Mouse (Mus musculus) stomach, embryonic 16.5 days (tissue): ENCODE data around the gene Pnpo. TPM values are rescaled to one million over a fixed set of nuclear protein-coding genes. Genes with fewer than 3 reads are reported as not detected.

Experiments
- ATAC-seq: fragments of 200-750 bp; cut with Nextera tagmentation; 2 replicates; pipeline ENCODE4 v1.8.0; 2017; ENCODE audit warnings: moderate number of reproducible peaks, moderate TSS enrichment; ENCODE audit not compliant: insufficient read depth, low FRiP score
- H3K27ac ChIP-seq: fragments of 300-500 bp; sonication (generic); 2 replicates; pipeline ENCODE4 v1.5.1; 2014; ENCODE audit warnings: low read length
- H3K27me3 ChIP-seq: fragments of 300-500 bp; sonication (generic); 2 replicates; pipeline ENCODE4 v1.6.1; 2014; ENCODE audit warnings: low read length, control low read depth, mixed read lengths; ENCODE audit not compliant: control insufficient read depth, insufficient read depth
- H3K36me3 ChIP-seq: fragments of 300-500 bp; sonication (generic); 2 replicates; pipeline ENCODE4 v1.6.1; 2014; ENCODE audit warnings: low read length; ENCODE audit not compliant: control insufficient read depth, insufficient read depth
- H3K4me1 ChIP-seq: fragments of 300-500 bp; sonication (generic); 2 replicates; pipeline ENCODE4 v1.6.1; 2014; ENCODE audit warnings: low read length, control low read depth, mixed read lengths; ENCODE audit not compliant: control insufficient read depth, insufficient read depth
- H3K4me2 ChIP-seq: fragments of 300-500 bp; sonication (generic); 2 replicates; pipeline ENCODE4 v1.6.1; 2014; ENCODE audit warnings: low read depth, low read length, mixed read lengths
- H3K4me3 ChIP-seq: fragments of 300-500 bp; sonication (generic); replicated peaks from 2 replicates; pipeline ENCODE4 v1.5.1; 2014; ENCODE audit warnings: mild to moderate bottlenecking, low read length
- H3K9ac ChIP-seq: fragments of 300-500 bp; sonication (generic); 2 replicates; pipeline ENCODE4 v1.6.1; 2014; ENCODE audit warnings: low read length
- H3K9me3 ChIP-seq: fragments of 300-500 bp; sonication (generic); replicated peaks from 2 replicates; pipeline ENCODE4 v1.6.1; 2016; ENCODE audit warnings: low read length, control low read depth; ENCODE audit not compliant: control insufficient read depth
- WGBS: fragments of 180-500 bp; shearing (Covaris S2); extraction: QIAGEN DNeasy Blood & Tissue Kit; methylation state at CpG from one replicate; pipeline ENCODE4 v1.1.7; 2014; 5-methylcytosine and 5-hydroxymethylcytosine counted together
- polyA plus RNA-seq: library from polyadenylated mRNA; unstranded; fragments of >200 nt; fragmentation: Nextera tagmentation; extraction: Ambion mirVana; gene quantifications from 2 replicates; pipeline ENCODE4 v1.2.1, GENCODE M21; 2015

Gene Pnpo
- polyA plus RNA-seq, 1 experiment from 2014 or later = 76.8 TPM

GRCm38 (mm10) chr11:96926587-96926986 lies 17.2 kb downstream of the Pnpo start:
- Histone ChIP-seq H3K27ac (no peak overlapping the region), H3K9me3 (no peaks in the 10 kb centered on the region), H3K27me3 (no peaks in the 10 kb centered on the region), H3K4me1 (peaks cover 10% of the 10 kb centered on the region; the same call in 1 of the 2 replicates), H3K4me2 (no peak overlapping the region), H3K36me3 (no peaks in the 10 kb centered on the region), H3K4me3 (no peak overlapping the region), H3K9ac (no peak overlapping the region)
- WGBS = 83% methylated on average over 5 of the region's 5 CpGs
- no peak for ATAC-seq

- no peaks in the 10 kb centered on the region for H3K36me3 ChIP-seq
- H3K4me2 ChIP-seq = no peak overlapping the region
- peak overlapping the region; percentile 68 for H3K27ac ChIP-seq
- H3K4me3 ChIP-seq = no peak overlapping the region
- peak; percentile 26; the same call in 1 of the 2 replicates for ATAC-seq
- WGBS = 79% methylated on average over 12 of the region's 12 CpGs
- peaks cover 10% of the 10 kb centered on the region; the same call in 1 of the 2 replicates for H3K4me1 ChIP-seq
- no peaks in the 10 kb centered on the region for H3K27me3 ChIP-seq
- peak overlapping the region; percentile 3; the same call in 1 of the 2 replicates for H3K9ac ChIP-seq
- no peaks in the 10 kb centered on the region for H3K9me3 ChIP-seq
Measured at GRCm38 (mm10) chr11:96925469-96926148, 18.2 kb downstream of the Pnpo start.

- Histone ChIP-seq H3K4me2 (no peak overlapping the region), H3K27ac (no peak overlapping the region), H3K4me1 (peaks cover 10% of the 10 kb centered on the region; the same call in 1 of the 2 replicates), H3K36me3 (no peaks in the 10 kb centered on the region), H3K9me3 (no peaks in the 10 kb centered on the region), H3K9ac (no peak overlapping the region), H3K27me3 (no peaks in the 10 kb centered on the region), H3K4me3 (no peak overlapping the region)
- ATAC-seq = no peak
- WGBS = 72% methylated on average over 11 of the region's 11 CpGs
Measured at GRCm38 (mm10) chr11:96924861-96925260, 18.9 kb downstream of the Pnpo start.

- H3K9me3 ChIP-seq = no peaks in the 10 kb centered on the region
- 0 out of 2 replicates have a peak overlapping the region, but pooled peaks have one; percentile 26 for H3K9ac ChIP-seq
- H3K4me3 ChIP-seq = no peak overlapping the region
- H3K4me2 ChIP-seq = no peak overlapping the region
- H3K36me3 ChIP-seq = no peaks in the 10 kb centered on the region
- no peaks in the 10 kb centered on the region for H3K27me3 ChIP-seq
- 40% methylated on average over 6 of the region's 6 CpGs for WGBS
- peaks cover 17% of the 10 kb centered on the region for H3K4me1 ChIP-seq
- no peak overlapping the region; the same call in 1 of the 2 replicates for H3K27ac ChIP-seq
- no peak for ATAC-seq
Measured at GRCm38 (mm10) chr11:96919003-96919402, 24.8 kb downstream of the Pnpo start.

GRCm38 (mm10) chr11:96917415-96917814 lies 26.4 kb downstream of the Pnpo start:
- Histone ChIP-seq H3K4me3 (no peak overlapping the region), H3K36me3 (no peaks in the 10 kb centered on the region), H3K27me3 (no peaks in the 10 kb centered on the region), H3K9ac (no peak overlapping the region), H3K4me2 (no peak overlapping the region), H3K27ac (no peak overlapping the region), H3K4me1 (peaks cover 17% of the 10 kb centered on the region), H3K9me3 (no peaks in the 10 kb centered on the region)
- WGBS = 83% methylated on average over 6 of the region's 6 CpGs
- no peak for ATAC-seq

- H3K9ac ChIP-seq = peak overlapping the region; percentile 51; the same call in 1 of the 2 replicates
- peak; percentile 0; the same call in 1 of the 2 replicates for ATAC-seq
- H3K9me3 ChIP-seq = no peaks in the 10 kb centered on the region
- H3K36me3 ChIP-seq = no peaks in the 10 kb centered on the region
- WGBS = 28% methylated on average over 13 of the region's 13 CpGs
- H3K4me2 ChIP-seq = peak overlapping the region; percentile 50
- peaks cover 17% of the 10 kb centered on the region for H3K4me1 ChIP-seq
- peak overlapping the region; percentile 12; the same call in 1 of the 2 replicates for H3K27ac ChIP-seq
- no peaks in the 10 kb centered on the region for H3K27me3 ChIP-seq
- H3K4me3 ChIP-seq = peak overlapping the region; percentile 40
Measured at GRCm38 (mm10) chr11:96916885-96917396, 26.8 kb downstream of the Pnpo start.

GRCm38 (mm10) chr11:96916044-96916884 lies 27.5 kb downstream of the Pnpo start, which contains the start of gene Cdk5rap3:
Gene Cdk5rap3 (minus strand): TSS chr11:96916496.
- Histone ChIP-seq H3K9ac (peak within 1 kb of the TSS; percentile 80), H3K36me3 (no peaks in the 10 kb centered on the region), H3K4me3 (peak within 1 kb of the TSS; percentile 66), H3K4me1 (peaks cover 17% of the 10 kb centered on the region), H3K4me2 (peak within 1 kb of the TSS; percentile 87), H3K9me3 (no peaks in the 10 kb centered on the region), H3K27ac (peak within 1 kb of the TSS; percentile 60), H3K27me3 (no peaks in the 10 kb centered on the region)
- ATAC-seq = peak; percentile 97
- WGBS = under 1% methylated on average over 55 of the region's 55 CpGs

- Histone ChIP-seq H3K36me3 (no peaks in the 10 kb centered on the region), H3K27me3 (no peaks in the 10 kb centered on the region), H3K9ac (no peak overlapping the region), H3K4me1 (peaks cover 10% of the 10 kb centered on the region), H3K4me3 (no peak overlapping the region), H3K27ac (no peak overlapping the region), H3K4me2 (no peak overlapping the region), H3K9me3 (no peaks in the 10 kb centered on the region)
- 81% methylated on average over 11 of the region's 11 CpGs for WGBS
- no peak for ATAC-seq
Measured at GRCm38 (mm10) chr11:96912682-96913081, 31.1 kb downstream of the Pnpo start.
